8 mouse cellular contexts compared by ENCODE assay signal in genomic region chr10:93335828-93336461, GRCm38 (mm10). TPM values are rescaled to one million over a fixed set of nuclear protein-coding genes. Genes with fewer than 3 reads are reported as not detected.
A peak's percentile ranks its signal among the peaks of the same experiment; 100 is the strongest.
DNase-seq lines count a peak whose midpoint lies in the region.

No protein-coding gene starts in this region.

- H3K27ac ChIP-seq in heart, embryonic 10.5 days, result peak overlapping the region; percentile 49
- peak overlapping the region; percentile 68 for H3K27ac ChIP-seq in macrophage

- DNase-seq in ovary, postnatal 36 days (ENCODE audit: low spot score), result peak; percentile 21
- DNase-seq in ovary, postnatal 14 days (ENCODE audit: low spot score), result no peak
- no peak for DNase-seq in heart, embryonic 10.5 days (ENCODE audit: low spot score)
- DNase-seq in kidney, postnatal 10 days, result peak; percentile 69
- DNase-seq in urinary bladder, adult 2 months (ENCODE audit: low spot score), result no peak
- DNase-seq in adipocyte (ENCODE audit: low spot score), result no peak
- no peak for DNase-seq in right cerebral cortex, adult 2 months (ENCODE audit: low spot score in 2 of 2)

- H3K79me2 ChIP-seq in macrophage (ENCODE audit: inconsistent target), result no peaks in the 10 kb centered on the region

- no peaks in the 10 kb centered on the region for H3K27me3 ChIP-seq in heart, embryonic 10.5 days (ENCODE audit: insufficient read depth, poor library complexity, severe bottlenecking)

- H3K36me3 ChIP-seq in heart, embryonic 10.5 days, result no peaks in the 10 kb centered on the region
- no peaks in the 10 kb centered on the region for H3K36me3 ChIP-seq in macrophage (ENCODE audit: inconsistent target)

- H3K4me3 ChIP-seq in heart, embryonic 10.5 days, result no peak overlapping the region
- peak overlapping the region; percentile 10; the same call in 1 of the 2 replicates for H3K4me3 ChIP-seq in macrophage (ENCODE audit: inconsistent target)

- WGBS in heart, embryonic 10.5 days, result 72% methylated on average over 16 of the region's 16 CpGs
- WGBS in macrophage (ENCODE audit: missing documents), result 11% methylated on average over 16 of the region's 16 CpGs

- no peaks in the 10 kb centered on the region for H3K9me3 ChIP-seq in heart, embryonic 10.5 days

- H3K4me1 ChIP-seq in heart, embryonic 10.5 days, result peaks cover 28% of the 10 kb centered on the region; the same call in 1 of the 2 replicates

RNA-seq across cellular contexts. Expression of gene Elk3, which starts 25.0 kb away (rescaled TPM):
- polyA plus RNA-seq in heart, embryonic 10.5 days (2016; fragmentation: Nextera tagmentation; extraction: Ambion mirVana), result 23.6 and 25.9 TPM in 2 replicates
- 100 to 1,000 TPM in 2 of 26 experiments, 10 to 100 TPM in 23, 1 to 10 TPM in 1; 9.0 to 119 (median 25.1) TPM for total RNA-seq in macrophage (2018; cell fraction: chromatin; rRNA removed)
- 10 to 100 TPM; 23.0 to 41.3 (median 26.4) TPM for total RNA-seq in macrophage (2018; cell fraction: cytosol; rRNA removed)
- total RNA-seq in macrophage (2018; cell fraction: nucleus; rRNA removed), result 10 to 100 TPM; 13.1 to 60.4 (median 22.7) TPM
- 22.5 to 61.1 TPM (median 23.9 TPM) in 3 replicates for polyA plus RNA-seq in macrophage (2018)
- 21.6 and 22.7 TPM in 2 replicates for polyA plus RNA-seq in urinary bladder, adult 2 months (2012; rRNA removed)

Comparison
In these comparisons a context has a peak if more than half of its experiments do, and no peak if none do; other contexts are left out.
1. DNase-seq: peak in ovary, postnatal 36 days (single experiment) and kidney, postnatal 10 days (single experiment); none in ovary, postnatal 14 days (single experiment), heart, embryonic 10.5 days (single experiment), urinary bladder, adult 2 months (single experiment), adipocyte (single experiment) and right cerebral cortex, adult 2 months (0 of 2).